Mouse (Mus musculus) embryonic facial prominence, embryonic 12.5 days (tissue): Measurements from ENCODE around the gene Nsd2. TPM values are rescaled to one million over a fixed set of nuclear protein-coding genes. Genes with fewer than 3 reads are reported as not detected.
"Not testable (repeated sequence)": the region's sequence is repeated elsewhere in the genome, so short reads cannot be mapped to it uniquely, and the experiment has no call there.

Source experiments
- ATAC-seq: fragments of 200-750 bp; cut with Nextera tagmentation; 2 replicates; pipeline ENCODE4 v1.8.0; 2017; ENCODE audit not compliant: insufficient number of reproducible peaks, insufficient read depth, low FRiP score, low TSS enrichment
- H3K27ac ChIP-seq: fragments of 300-500 bp; sonication (generic); 2 replicates; pipeline ENCODE4 v1.5.1; 2016; ENCODE audit warnings: mild to moderate bottlenecking
- H3K27me3 ChIP-seq: fragments of 300-500 bp; sonication (generic); 2 replicates; pipeline ENCODE4 v1.6.1; 2016; ENCODE audit warnings: mild to moderate bottlenecking, moderate library complexity
- H3K36me3 ChIP-seq: fragments of 300-500 bp; sonication (generic); 2 replicates; pipeline ENCODE4 v1.6.1; 2016; ENCODE audit warnings: mild to moderate bottlenecking
- H3K4me1 ChIP-seq: fragments of 300-500 bp; sonication (generic); 2 replicates; pipeline ENCODE4 v1.6.1; 2016
- H3K4me2 ChIP-seq: fragments of 300-500 bp; sonication (generic); replicated peaks from 2 replicates; pipeline ENCODE4 v1.6.1; 2016; ENCODE audit warnings: mild to moderate bottlenecking, moderate library complexity
- H3K4me3 ChIP-seq: fragments of 300-500 bp; sonication (generic); 2 replicates; pipeline ENCODE4 v1.5.1; 2016; ENCODE audit warnings: mild to moderate bottlenecking
- H3K9ac ChIP-seq: fragments of 300-500 bp; sonication (generic); 2 replicates; pipeline ENCODE4 v1.6.1; 2016; ENCODE audit warnings: mild to moderate bottlenecking, moderate library complexity
- H3K9me3 ChIP-seq: fragments of 300-500 bp; sonication (generic); 2 replicates; pipeline ENCODE4 v1.6.1; 2016; ENCODE audit warnings: mild to moderate bottlenecking, moderate library complexity
- WGBS: fragments of 180-500 bp; shearing (Covaris S2); methylation state at CpG from one replicate; pipeline ENCODE4 v1.1.7; 2016; 5-methylcytosine and 5-hydroxymethylcytosine counted together
- microRNA-seq: library from miRNA; unstranded; fragments of <30 nt; microRNA quantifications from one replicate; pipeline ENCODE4, GENCODE M21; 2017
- polyA plus RNA-seq: library from polyadenylated mRNA; unstranded; fragments of >200 nt; fragmentation: Nextera tagmentation; extraction: Ambion mirVana; gene quantifications from 2 replicates; pipeline ENCODE4 v1.2.1, GENCODE M21; 2016

The Nsd2 gene
- polyA plus RNA-seq, 1 experiment from 2014 or later, result 64.0 TPM

DNA sequence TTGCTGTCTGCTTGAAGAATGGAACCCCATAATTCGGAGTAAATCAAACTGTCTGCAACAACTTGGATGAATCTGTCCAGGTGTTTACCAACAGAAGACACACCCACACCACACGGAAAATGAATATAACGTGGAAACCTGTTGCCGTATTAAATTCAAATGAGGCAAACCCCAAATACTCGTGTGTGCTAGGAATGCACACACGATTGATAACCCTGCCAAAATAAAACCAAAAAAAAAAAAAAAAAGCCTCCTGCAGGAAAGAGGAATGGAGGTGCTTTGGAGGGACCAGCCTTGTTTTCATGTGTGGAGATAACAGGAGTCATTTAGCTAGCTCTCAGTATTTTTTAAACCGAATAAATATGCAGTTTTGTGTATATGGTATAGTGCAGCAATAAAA is 114.4 kb downstream of the Nsd2 start:
- Histone ChIP-seq H3K36me3 (peaks cover 16% of the 10 kb centered on the region), H3K9ac (no peak overlapping the region)

DNA sequence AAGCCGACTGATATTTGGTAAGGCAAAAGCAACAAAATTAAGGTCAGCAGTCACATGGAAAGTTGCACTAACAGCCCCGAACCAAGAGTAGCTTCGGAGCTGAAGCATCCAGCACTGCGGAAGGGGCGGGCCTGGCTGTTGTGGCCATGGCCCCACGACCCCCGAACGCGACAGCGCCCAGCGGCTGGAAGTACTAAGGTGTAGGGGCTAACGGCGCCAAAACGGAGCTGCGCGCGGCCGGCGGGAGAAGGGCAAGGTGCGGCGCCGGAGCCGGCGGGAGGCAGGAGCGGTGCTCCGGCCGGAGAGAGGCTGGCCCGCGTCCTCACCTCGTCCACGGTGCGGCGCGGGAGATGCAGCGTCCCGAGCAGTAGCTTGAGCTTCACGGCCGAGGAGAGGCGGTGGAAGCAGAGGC is 115.2 kb downstream of the Nsd2 start:
- H3K9ac ChIP-seq, result peak overlapping the region; percentile 89
- peak overlapping the region; percentile 92 for H3K4me3 ChIP-seq
- peaks cover 14% of the 10 kb centered on the region for H3K36me3 ChIP-seq
- peak overlapping the region; percentile 59 for H3K4me2 ChIP-seq
- H3K27me3 ChIP-seq, result no peaks in the 10 kb centered on the region
- ATAC-seq, result peak; percentile 61
- H3K4me1 ChIP-seq, result peaks cover 18% of the 10 kb centered on the region
- WGBS, result under 1% methylated on average over 39 of the region's 39 CpGs
- H3K9me3 ChIP-seq, result peaks cover 6% of the 10 kb centered on the region
- H3K27ac ChIP-seq, result peak overlapping the region; percentile 85

More for the DNA sequence above, 114.4 kb downstream of the Nsd2 start:
- H3K4me1 ChIP-seq, result peaks cover 18% of the 10 kb centered on the region
- no peaks in the 10 kb centered on the region for H3K27me3 ChIP-seq
- WGBS, result 83% methylated on average over 7 of the region's 7 CpGs
- ATAC-seq, result no peak
- peaks cover 2% of the 10 kb centered on the region; the same call in 1 of the 2 replicates for H3K9me3 ChIP-seq
- H3K4me2 ChIP-seq, result peak overlapping the region; percentile 59
- no peak overlapping the region for H3K27ac ChIP-seq
- peak overlapping the region; percentile 92 for H3K4me3 ChIP-seq

DNA sequence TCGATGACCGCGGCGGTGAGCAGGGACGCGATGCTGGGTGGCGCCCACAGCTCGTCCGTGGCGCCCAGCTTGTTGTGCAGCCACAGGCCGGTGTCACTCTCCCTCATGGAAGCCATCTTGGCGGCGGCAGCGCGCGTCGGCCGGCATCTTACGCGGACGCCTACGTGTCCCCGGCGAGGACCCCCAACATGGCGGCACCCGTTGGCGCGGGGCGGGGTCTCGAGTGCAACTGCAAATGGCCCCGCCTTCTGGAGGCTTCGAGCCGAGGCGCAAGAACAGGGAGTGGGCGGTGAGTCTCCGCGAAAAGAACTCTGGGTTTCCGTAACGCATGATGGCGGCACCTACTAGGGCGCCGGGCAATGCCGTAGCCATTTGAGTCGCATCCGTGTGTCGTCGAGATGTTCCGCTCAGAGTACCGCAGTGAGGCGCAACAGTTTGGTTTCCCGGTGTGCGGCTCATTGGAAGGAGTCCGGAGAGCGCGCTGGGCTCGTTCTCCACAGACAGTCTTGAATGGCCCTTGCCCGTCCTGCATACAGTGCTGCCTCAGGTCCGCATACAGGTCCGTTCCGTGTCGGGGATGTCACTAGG is 115.7 kb downstream of the Nsd2 start, which contains the start of gene Nelfa:
Gene Nelfa (minus strand): TSS at position 294 of the 588 bp plus-strand sequence.
- H3K36me3 ChIP-seq, result peaks cover 14% of the 10 kb centered on the region
- WGBS, result under 1% methylated on average over 61 of the region's 61 CpGs
- H3K4me2 ChIP-seq, result peak within 1 kb of the TSS; percentile 68
- peak within 1 kb of the TSS; percentile 92 for H3K4me3 ChIP-seq
- peaks cover 9% of the 10 kb centered on the region for H3K9me3 ChIP-seq
- H3K9ac ChIP-seq, result peak within 1 kb of the TSS; percentile 89
- H3K27me3 ChIP-seq, result no peaks in the 10 kb centered on the region
- peaks cover 18% of the 10 kb centered on the region for H3K4me1 ChIP-seq
- ATAC-seq, result peak; percentile 95
- H3K27ac ChIP-seq, result peak within 1 kb of the TSS; percentile 85

DNA sequence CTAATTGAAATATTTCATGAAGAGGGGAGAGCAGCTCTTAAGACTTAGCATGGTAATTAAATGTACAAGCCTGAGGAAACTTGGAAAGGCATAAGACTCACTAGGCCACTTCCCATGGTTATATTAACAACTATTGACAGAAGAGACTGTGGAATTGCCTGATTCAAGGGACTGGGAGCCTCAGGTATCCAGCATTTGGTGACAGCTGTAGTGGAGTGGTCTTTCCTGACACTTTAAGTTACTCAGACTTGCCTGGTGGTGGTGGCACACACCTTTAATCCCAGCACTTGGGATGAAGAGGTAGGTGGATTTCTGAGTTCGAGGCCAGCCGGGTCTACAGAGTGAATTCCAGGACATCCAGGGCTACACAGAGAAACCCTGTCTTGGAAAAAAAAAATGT is 116.7 kb downstream of the Nsd2 start:
- no peak overlapping the region for H3K9ac ChIP-seq
- WGBS, result 96% methylated on average over 2 of the region's 2 CpGs
- H3K4me3 ChIP-seq, result peak overlapping the region; percentile 92; the same call in 1 of the 2 replicates

DNA sequence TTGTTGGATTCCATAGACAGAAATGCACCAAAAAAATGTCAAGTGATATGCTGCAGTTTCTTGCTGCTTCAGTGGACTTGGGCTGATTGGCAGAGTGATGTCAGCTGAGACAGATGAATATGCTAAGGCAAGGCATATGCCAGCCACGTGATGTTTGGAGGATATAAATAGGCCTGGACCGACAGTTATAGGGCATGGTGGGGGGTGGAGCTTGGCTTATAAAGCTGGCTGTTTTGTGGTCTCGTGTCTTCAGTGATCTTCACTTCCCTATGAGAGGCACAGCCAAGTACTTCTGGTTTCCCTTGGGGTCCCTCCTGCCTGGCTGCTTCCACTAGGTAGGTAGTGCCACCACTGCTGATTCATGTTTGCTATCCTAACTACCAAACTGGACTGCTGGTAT is 117.9 kb downstream of the Nsd2 start:
- Histone ChIP-seq H3K9ac (no peak overlapping the region), H3K4me2 (no peak overlapping the region), H3K4me3 (no peak overlapping the region), H3K27me3 (no peaks in the 10 kb centered on the region), H3K27ac (no peak overlapping the region), H3K9me3 (peaks cover 16% of the 10 kb centered on the region), H3K4me1 (peaks cover 18% of the 10 kb centered on the region), H3K36me3 (peaks cover 6% of the 10 kb centered on the region)
- 79% methylated on average over 3 of the region's 3 CpGs for WGBS
- ATAC-seq, result no peak

More for the DNA sequence above, 116.7 kb downstream of the Nsd2 start:
- no peak overlapping the region for H3K27ac ChIP-seq
- peaks cover 18% of the 10 kb centered on the region for H3K4me1 ChIP-seq
- peaks cover 14% of the 10 kb centered on the region for H3K9me3 ChIP-seq
- H3K4me2 ChIP-seq, result peak overlapping the region; percentile 68
- no peak for ATAC-seq
- H3K36me3 ChIP-seq, result peaks cover 9% of the 10 kb centered on the region
- no peaks in the 10 kb centered on the region for H3K27me3 ChIP-seq

DNA sequence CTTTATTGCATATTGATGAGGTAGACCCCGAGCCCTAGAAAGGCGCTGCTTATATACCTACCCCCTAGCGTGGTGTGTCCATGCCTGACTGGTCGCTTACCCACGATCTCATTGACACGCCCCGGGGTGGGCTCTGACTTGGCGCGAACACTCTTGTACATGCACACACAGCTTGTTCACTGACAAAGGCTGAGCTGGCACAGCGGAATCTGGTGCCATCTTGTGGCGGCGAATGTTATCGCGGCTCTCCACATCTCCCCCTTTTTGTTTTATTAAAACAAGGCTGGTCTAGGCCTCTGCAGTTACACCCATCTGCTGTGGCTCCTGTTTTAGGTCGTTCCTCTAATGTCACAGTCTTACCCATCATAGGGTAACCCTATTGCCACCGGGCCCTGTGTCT is 126.5 kb downstream of the Nsd2 start:
- WGBS, result 83% methylated on average over 16 of the region's 16 CpGs
- H3K36me3 ChIP-seq, H3K4me3 ChIP-seq, H3K27me3 ChIP-seq, ATAC-seq, H3K9ac ChIP-seq, H3K4me1 ChIP-seq, H3K4me2 ChIP-seq, H3K27ac ChIP-seq: not testable (repeated sequence)
- peaks cover 14% of the 10 kb centered on the region for H3K9me3 ChIP-seq

Small RNA genes within 50 kb of the gene (microRNA-seq; reads per million reads assigned to microRNA genes)
- not detected for gene Mir7024

Other genes starting within 250 kb of the Nsd2 start
- gene Fam53a, start 191.1 kb upstream of the Nsd2 start, polyA plus RNA-seq, result 72.9 and 74.6 TPM in 2 replicates
- 0.38 and 0.83 TPM in 2 replicates for gene Gm9903, start 190.8 kb upstream of the Nsd2 start, polyA plus RNA-seq
- 265 and 270 TPM in 2 replicates for gene Slbp, start 168.2 kb upstream of the Nsd2 start, polyA plus RNA-seq
- gene Tacc3, start 162.6 kb upstream of the Nsd2 start, polyA plus RNA-seq, result 227 and 249 TPM in 2 replicates
- 40.7 and 43.3 TPM in 2 replicates for gene Tmem129, start 162.3 kb upstream of the Nsd2 start, polyA plus RNA-seq
- 13.4 and 19.5 TPM in 2 replicates for gene Fgfr3, start 99.1 kb upstream of the Nsd2 start, polyA plus RNA-seq
- gene Letm1, start 37.9 kb upstream of the Nsd2 start, polyA plus RNA-seq, result 63.8 and 65.3 TPM in 2 replicates
- gene Nelfa, start 115.7 kb downstream of the Nsd2 start, polyA plus RNA-seq, result 69.7 and 74.3 TPM in 2 replicates
- 213 and 239 TPM in 2 replicates for gene Gm1673, start 162.7 kb downstream of the Nsd2 start, polyA plus RNA-seq
- 0.34 and 0.41 TPM in 2 replicates for gene Nat8l, start 175.3 kb downstream of the Nsd2 start, polyA plus RNA-seq